Mouse (Mus musculus) ovary, postnatal 10 days (tissue): ENCODE measurements at regions not wholly inside any gene's neighbourhood (a gene's known extent, or its start where the extent isn't known, plus 50 kb on each side); places are given as distances from the start of the nearest gene placed in this dataset.

Source experiments
- DNase-seq: peaks from one replicate; pipeline ENCODE4 v3.0.0; 2022; ENCODE audit warnings: low spot score

DNA sequence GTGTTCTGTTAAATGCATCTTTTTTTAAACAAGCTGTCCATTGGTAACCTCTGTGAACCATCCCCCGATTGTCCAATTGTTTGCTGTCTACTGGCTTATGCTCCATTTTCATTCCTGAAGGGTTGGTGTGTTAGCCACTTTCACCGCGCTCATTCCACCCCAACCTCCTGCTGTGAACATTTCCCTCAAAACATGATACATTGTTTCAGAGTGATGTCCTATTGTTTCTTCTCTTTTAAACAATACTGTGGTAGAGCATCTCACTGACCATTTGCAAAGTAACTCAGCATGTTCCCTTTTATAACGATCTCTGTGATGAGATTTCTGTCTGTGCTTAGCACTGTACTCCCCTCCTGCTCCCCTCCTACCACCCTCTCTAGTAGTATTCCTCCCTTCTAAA, 240.1 kb downstream of the Irs2 start:
- no peak for DNase-seq

DNA sequence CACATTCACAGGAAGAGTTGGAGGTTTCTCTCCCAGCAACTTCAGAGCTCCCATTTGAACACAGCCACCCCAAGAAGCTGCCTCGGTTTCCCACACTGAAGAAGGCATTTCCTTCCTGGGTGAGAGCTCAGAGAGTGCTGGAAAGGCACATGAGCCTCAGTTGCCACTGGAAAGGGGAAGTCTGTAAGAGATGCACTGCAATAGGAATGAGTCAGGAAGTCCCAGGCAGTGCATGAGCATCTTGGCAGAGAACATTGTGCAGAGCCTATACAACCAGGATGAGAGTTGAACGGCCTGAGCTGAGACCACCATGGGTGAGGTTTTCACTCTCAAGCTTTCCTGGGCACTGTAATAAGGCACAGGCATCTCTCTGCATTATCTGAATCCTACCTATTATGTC, 244.4 kb downstream of the Irs2 start:
- DNase-seq, result no peak

DNA sequence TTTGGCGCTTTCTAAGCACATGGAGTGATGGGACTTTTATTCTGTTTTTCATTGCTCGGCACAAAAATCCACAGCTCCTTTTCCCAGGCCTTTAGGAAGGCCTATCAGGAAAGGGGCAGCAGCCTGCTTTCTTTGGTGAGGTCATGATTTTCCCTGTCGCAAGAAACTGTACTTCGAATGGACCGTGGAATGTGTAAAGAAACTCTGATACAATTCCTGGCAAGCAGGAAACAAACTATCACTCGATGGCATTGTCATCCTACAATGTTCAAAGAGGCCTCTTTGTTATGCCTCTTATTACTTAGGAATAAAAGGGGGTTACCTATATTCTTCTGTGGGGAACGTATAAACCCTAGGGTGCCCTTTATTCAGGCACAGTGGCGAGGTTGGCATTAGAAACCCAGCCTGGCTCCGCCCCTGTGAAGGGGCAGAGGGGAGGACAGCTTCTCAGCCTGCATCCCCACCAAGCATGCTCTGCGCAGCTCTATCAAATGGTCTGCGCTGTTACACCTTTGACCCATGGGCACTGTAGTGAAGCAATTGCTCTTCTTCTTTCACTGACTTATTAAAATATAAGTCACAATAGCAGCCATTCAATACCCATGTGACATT, 246.5 kb downstream of the Irs2 start:
- DNase-seq, result no peak

DNA sequence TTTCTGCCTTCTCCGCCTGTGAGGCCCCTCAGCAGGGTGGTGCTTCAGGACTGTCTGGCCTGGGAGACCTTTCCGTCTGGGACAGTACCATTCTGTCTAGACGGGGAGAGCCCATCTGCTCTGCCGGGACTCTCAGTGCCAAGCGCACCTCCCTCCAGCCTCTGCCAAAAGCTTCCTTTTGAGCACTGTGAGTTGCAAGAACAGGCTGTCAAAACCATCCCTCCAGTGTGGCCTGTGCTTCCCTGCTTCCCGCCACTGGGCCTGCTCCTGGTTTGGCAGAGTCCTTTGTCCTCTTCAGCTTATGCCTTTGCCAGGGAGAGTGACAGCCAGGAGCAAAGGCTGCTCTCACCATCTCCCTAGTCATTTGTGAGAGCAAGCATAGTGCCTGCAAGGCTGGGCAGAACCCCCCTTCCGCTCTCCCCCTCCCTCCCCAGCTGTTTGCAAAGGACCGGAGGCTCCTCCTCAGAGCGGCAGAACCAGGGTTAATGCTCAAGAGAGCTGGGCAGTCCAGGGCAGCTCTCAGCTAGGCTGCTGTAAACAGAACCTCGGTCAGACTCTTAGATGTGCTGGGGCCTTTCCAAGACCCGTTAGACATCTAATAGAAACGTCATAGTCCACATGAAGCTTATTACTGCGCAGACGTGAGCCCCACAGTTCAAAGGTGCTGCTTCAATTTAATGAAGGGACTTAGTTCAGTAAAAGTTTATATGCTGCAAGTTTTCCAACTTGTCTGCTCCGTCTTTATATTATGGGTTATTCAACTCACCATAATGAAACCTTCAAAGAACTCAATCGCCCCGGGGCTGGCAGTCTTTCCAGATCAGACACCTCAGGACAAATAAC, 247.2 kb downstream of the Irs2 start:
- peak; percentile 9 for DNase-seq

DNA sequence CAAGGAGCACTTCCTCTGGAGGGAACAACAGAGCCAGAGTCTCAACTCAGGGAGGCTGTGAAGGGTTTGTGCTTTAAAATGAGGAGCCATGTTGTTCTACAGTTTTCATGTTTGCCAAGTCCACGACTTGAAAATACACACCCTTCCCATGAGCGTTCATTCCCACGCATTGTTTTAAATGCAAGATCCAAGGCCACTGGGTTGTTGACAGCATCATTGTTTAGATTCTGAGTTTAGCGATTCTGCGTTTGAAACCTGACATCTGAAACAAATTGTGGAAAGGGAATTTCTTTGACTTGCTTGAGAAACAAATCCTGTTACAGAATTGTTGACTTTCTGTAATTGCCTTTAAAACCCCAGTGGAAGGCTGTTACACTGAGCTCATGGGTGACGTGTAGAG, 248.0 kb downstream of the Irs2 start:
- DNase-seq, result no peak

DNA sequence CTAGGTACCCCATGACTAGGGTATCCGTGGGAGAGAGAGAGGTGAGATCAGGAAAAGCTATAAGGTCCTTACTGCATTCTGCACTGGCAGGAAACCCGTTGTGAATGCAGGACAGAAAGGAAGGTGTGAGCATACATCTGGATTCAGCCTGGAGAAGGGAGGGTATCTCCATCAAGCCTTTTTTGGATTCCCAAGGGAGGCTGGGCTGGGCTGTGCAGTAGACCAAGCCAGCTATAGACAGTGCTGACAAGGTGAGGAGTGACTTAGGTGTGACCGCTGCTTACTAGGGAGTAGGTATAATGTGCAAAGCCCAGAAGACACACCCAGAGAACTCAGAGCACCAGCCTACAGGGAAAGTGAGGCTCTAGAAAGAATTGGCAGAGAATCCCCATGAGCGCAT, 250.1 kb downstream of the Irs2 start:
- DNase-seq, result no peak

DNA sequence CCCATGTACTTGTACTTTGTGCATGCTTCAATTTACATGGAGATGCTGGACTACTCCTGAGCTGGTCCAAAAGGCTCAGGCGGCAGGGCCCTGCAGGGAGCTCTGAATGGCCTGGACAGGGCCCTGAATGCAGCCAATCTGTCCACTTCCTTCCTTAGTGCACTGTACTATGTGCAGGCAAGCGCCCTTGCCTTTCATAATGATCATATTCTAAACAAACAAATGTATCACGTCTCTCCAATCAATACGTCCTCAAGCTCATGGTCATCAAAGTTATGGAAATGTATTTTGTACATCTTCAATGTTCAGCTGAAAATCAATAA, 253.3 kb downstream of the Irs2 start:
- no peak for DNase-seq

DNA sequence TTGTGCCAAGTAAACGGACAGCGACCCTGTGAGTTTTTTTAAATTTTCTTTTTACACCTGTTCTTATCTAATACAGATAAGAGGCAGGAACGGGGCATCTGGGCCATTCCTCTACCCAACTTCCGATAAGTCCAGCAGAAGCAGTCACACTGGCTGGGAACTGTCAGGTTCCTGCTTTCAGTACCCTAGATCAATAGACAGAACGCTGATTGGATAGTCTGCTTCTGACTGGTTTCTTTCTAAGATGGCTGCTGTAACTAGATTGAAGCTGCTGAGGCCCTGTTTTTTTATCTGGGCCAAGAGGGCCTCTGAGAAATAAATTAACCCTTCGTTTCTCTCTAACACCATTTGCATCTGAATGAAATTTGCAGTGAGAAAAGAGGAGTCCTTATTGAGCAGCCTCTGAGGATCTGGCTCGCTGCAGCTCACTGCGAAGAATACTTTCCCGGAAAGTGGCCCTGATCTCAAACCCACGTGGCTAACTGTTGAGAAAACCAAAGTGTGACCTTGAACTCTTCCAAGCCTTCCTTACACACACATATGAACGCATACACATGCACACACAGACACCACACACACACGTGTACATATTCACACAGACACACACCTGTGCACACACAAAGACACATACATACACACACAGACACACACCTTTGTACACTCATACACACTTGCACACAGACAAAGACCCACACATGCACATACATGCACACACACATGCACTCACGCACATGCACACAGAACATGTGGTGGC, 253.8 kb downstream of the Irs2 start:
- no peak for DNase-seq

DNA sequence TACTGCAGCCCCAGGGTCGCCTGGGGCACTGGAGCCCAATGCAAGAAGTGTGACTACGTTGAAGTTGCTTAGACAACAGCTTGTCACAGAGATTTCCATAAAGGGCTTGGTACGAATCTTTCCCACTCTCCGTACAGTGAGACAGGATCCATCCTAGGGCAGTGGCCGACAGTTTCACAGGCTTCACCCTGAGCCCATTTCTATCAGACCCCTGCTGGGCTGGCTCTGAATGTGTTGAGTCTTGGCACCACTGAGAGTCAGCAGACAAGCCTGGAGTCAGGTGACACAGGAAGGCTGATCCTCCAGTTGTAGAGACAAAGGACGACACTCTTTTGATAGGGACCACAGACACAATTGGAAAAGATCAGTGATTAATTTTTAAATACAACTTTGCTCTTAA, 255.2 kb downstream of the Irs2 start:
- DNase-seq, result no peak

DNA sequence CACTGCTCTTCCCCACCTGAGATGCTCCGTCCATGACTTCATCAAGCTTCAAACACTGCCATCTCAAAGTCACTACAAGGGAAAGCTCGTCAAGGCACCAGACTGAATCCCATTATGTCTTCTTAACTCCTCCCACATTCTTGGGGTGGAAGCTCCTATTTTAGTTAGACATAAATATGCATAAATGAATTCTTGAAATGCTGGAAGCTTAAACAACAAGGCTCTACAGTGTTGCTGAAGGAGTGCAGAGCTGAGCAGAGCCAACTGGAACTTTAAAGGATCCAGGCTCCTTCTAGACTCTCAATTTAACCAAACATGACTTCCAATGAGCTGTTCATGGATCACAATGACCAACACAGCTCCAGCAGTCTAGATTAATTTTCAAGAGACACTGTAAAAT, 261.1 kb downstream of the Irs2 start:
- no peak for DNase-seq

DNA sequence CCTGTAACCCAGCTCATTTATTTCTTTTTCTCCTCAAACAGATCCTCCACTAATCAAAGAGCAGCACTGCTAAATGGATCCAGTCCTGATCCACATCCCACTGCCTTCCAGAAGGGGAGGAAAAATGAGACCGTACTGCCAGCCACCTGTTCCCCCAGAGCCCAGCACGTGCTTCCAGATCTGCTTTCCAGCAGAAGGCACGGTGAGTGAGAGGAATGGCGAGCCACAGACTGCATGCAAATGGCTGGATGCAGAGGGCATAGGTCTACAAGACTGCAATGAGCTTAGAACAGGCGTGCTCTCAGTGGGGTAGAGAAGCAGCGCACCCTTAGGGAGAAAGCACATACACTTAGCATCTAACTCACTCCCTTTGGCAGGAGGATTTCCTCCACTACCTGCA, 265.0 kb downstream of the Irs2 start:
- DNase-seq, result no peak

DNA sequence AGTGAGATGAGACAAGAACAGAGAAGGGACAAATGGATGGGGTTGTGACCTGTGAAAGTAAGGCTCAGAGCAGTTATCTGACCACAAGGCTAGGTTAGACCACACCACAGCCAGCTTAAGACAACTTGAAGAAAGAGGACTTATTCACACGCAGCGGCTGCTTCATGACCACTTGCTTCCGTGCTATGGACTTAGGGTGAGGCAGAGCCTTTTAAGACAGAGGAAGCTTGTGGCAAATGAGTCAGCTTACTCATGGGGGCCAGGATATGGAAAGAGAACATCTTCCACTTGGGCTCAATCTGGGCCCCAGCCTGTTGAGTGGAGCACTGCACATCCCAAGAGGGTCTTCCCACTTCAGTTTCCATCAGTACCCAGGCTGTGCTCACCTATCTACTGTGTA, 267.4 kb downstream of the Irs2 start:
- no peak for DNase-seq

DNA sequence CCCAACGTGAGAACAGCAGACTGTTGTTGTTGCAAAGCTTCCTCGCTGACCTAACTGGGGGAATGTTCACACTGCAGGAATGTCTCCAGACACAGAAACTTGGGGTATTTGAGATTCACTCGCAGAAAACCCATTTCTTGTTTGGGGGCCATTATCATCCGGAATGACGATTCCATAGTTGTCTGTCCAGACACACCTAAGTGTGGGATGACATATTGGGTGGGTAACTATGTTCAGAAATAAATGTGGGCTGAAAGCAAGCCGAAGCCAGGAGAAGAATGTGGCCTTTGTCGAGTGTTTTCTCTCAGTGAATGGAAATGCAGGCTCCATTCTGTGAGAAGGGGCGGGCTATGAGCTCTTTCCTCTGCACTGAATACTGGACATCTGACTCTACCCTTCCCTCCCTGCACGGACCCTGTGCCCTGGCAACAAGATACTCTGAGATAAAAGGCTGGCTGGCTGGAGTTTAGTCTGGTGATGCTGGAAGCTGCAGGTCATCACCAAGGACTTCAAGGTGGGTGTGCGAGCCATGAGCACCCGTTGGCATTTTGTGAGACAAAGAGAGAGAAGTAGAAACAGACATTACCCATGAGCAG, 269.7 kb downstream of the Irs2 start:
- no peak for DNase-seq

DNA sequence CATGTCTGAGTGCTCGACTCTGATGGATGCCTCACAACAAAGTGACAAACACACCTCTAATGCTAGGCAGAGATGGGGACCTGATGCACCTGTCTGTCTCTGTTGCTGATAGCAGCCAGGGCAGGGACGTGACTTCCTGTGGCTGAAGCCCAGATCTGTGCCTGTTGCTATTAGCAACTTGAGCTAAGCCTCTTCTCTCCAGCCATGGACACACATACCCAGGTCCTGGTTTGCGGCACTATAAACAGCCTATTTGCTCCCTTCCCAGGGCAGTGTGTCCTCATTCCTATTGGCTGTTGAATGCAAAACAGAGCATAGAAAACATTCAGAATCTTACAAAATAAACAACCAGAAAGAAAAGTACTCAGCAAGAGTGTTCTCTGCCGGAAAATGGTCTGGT, 273.5 kb downstream of the Irs2 start:
- DNase-seq, result no peak

DNA sequence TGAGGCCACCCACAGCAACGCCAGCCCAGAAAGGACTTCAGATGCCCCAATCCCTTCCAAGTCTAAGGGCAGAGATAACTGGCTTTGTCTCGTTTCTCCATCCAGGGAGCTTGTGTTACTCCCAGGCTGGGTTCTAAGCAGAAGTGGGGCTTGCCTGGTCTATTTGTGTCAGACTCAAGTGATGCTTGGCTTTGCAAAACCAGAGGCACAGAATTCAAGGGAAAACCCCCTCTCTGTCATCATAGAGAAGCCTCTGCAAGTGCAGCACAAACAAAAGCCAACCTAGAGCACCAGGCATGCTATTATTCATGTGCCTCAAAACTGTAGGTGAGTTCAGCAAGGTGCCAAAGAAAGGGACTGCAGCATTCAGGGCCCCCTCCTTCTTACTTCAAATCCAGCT, 284.9 kb downstream of the Irs2 start:
- no peak for DNase-seq

DNA sequence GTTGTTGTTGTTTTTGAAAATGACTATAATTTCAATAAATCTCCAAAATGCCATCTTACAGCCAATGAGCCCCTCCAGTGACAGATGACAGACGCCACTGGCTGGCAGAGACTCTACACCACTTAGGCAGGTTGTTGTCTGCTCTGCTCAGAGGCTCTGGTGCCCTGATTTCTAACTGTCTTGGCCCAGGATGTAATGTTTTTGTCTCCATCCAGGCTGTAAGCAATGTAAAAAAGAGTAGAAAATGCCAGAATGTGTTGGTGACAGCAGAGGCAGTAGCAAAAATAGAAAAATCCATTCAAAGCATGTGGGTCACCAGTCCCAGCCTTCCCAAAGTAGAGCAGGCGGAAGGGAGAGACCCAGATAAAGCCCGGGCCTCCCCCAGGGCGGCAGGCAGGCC, 285.5 kb downstream of the Irs2 start:
- no peak for DNase-seq

DNA sequence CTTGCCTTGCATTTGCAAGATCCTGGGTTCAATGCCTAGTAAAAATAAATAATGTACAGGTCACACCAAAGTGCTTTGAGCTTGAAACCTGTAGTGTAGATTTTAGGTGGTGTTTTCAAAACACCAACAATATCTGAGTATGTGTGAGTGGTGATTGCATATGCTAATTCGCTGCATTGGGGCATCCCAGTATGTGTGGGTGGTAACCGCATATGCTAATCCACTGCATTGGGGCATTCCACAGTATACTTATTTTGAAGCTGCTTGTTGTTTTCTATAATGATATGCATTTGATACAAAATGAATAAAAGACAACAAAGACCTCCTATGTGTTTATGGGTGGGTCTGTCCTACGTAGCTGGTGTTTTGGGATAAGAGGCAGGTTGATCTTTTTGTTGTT, 285.9 kb downstream of the Irs2 start:
- DNase-seq, result no peak

DNA sequence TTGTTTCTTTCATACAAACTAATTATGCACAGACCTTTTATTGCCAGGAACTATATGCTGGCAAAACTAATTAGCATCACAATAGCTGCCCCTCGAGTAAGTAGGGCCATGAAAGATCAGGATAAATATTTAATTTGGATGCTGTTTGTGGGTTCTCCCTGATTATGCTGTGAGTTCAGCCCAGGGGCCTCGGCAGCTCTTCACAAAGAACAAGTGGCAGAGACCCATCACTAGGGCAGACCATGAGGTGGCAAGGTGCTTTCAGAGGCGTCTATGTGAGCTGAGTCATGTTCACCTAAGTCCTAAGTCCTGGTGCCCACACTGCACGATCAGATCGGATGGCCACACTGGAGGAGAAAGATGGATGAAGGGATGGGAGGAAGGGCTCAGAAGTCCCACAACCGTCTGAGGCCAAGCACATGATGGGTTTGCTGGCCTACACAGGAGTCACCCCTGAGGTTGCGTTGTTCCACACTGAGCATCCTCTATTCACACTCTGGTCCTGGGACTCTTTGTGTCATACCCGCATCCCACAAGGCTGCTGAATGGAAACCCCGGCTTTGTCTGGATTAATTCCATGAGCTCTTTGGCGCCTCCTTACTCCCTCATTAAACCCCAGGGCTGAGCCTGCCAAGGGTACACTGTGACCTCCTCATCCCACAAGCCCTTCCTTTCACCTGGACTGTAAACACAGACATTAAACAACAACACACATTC, 287.0 kb downstream of the Irs2 start:
- no peak for DNase-seq

DNA sequence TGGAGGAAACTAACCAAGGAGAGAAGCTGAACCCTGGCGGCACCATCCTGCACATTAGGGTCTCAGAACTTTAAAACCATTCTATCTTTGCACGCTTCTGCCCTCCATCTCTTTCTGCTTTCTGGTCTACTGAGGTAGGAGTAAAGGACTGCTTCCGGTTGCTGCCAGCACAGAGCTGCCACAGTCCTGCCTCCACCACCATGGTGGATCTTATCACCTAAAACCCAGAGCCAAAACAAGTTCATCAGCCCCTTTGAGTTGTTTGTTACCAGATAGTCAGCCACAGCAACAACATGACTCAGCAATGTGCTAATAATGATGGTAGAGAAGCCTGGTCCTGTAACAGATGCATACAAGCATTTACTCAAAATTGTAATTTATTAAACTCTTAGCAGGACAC, 287.9 kb downstream of the Irs2 start:
- no peak for DNase-seq

DNA sequence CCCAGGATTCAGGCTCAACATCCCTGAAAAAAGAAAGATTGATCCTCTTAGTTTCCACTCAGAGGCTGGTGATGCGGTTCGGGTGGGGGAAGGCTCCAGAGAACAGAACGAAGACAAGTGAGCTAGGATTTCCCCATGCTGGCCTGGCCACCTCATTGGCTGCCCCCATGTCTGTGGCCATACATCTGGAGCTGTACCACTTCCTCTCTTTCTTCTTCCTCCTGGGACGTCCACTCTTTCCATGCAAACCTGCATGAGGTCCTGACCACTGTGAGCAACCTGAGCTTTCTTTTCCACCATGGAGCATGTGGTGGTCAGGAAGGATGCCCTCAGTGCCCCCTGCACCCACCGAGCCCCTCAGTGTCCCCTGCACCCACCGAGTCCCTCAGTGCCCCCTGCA, 288.8 kb downstream of the Irs2 start:
- no peak for DNase-seq

DNA sequence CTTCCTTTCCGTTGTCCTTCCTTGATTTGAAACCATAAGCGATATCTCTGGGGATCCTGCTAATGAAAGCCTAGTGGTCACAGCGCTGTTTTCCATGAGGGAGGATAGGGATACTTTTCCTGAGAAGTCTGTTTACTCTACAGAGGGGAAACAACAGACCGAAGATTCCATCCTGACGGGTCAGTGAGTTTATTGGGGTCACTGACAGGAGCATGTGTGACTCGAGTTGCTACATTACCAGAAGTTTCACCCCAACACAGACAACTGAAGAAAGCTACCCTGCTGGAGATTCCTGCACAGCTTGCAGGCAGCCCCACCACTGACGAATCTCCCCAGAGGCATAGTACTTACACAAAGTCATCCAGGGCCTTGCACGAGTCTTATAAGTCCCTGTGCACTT, 291.0 kb downstream of the Irs2 start:
- DNase-seq, result no peak

DNA sequence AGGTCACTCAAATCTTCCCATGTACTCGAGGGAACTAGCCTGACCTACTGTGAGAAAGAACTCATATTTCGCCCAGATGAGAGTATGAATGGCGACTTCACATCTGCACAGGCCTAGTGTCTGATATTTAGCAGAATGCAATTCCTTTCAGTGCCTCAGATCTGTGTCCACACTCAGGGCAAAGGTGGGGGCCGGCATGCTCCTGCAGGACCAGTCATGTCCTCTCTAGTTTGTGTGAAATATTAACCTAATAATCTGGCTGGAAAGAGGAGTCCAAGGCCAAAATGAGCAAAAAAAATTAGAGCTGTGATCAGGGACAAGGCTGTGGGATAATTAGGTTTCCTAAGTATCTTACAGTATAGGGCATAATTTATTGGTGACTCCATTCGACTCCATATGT, 292.1 kb downstream of the Irs2 start:
- DNase-seq, result no peak
